Mouse (Mus musculus) layer of hippocampus, adult 11-12 months (tissue): ENCODE measurements around the gene Tmtc1.
A peak's percentile ranks its signal among the peaks of the same experiment; 100 is the strongest.

Experiments used
- DNase-seq: peaks from one replicate; pipeline ENCODE4 v3.0.0; 2022; ENCODE audit warnings: low spot score

Gene Tmtc1

DNA sequence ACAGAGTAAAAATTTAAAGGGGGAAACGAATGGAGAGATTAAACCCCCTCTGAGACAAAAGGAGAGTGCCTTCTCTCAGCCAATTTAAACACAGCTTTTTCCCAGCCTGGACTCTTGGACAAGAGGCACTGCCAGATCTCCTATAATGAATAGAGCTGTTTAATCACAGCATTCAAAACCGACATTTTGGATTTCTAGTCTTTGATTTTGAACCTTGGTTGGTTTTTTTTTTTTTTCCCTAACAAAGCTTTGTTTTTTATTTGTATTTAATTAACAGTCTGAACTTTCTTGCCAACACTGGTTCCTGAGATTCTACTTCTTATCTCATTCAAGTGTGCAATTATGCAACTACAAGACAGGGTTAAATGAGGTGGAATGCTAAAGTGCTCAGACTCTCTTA lies 133.2 kb downstream of the Tmtc1 start:
- DNase-seq, result no peak

DNA sequence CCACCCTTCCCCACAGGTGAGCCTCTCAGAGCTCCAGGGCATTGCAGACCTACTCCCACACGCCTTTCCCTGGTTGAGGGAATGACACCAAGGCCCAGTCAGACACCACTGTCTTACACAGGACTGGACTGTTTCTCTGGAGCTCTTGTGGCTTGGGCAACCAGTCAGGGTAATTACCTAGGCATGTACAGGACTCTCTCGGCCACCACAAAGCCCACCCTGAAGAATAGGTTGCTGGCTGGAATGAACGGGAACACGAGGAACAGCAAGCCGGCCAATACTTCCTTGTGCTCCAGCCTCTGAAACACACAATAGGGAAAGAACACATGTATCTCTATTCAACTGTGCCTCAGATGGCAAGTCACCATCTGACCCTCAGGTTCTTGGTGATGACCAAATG lies 138.4 kb downstream of the Tmtc1 start:
- DNase-seq, result no peak

- no peak for DNase-seq
Observed at GRCm38 (mm10) chr6:148305191-148305590, 139.0 kb downstream of the Tmtc1 start.

DNA sequence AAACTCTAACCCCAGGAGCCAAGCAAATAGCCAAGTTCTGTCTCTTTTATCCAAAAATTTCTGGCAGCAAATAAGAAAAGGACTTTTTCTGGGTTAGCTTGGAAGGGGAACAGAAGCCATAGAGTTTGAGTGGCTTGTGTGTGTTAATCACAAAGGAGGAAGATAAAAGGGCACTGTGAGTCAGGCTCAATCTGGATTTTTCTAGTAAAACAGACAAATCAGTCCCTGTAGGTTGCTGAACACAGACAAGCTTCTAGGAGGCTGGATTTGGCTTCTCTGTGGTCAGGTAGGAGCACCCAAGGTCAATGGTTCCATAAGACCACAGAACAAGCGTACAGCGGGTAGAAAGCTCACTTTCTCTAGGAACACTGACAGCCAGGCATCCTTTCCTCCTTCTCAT lies 141.9 kb downstream of the Tmtc1 start:
- DNase-seq, result no peak

GRCm38 (mm10) chr6:148297086-148297485 lies 147.1 kb downstream of the Tmtc1 start:
- DNase-seq, result no peak

DNA sequence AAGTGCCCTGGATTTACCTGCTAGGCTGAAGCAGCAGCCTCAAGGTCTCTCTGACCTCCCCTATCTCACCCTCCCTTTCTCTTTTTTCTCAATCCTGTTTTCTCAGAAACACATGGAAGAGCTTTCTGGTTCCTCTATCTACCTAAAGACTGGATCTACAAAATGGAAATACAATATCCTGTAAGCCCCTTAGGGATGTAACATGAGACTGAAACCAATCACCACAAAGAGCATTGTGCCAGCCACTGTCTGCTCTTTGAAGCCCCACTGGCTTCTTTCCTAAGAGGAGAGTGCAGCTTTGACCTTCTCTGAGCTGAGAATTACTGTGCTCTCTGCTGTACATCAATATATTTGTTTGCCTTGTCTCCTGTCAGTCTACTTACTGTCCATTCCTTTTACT lies 147.8 kb downstream of the Tmtc1 start:
- DNase-seq, result no peak

GRCm38 (mm10) chr6:148294506-148294905 lies 149.7 kb downstream of the Tmtc1 start:
- no peak for DNase-seq

- no peak for DNase-seq
Observed at GRCm38 (mm10) chr6:148290865-148291264, 153.3 kb downstream of the Tmtc1 start.

- no peak for DNase-seq
Observed at GRCm38 (mm10) chr6:148283224-148283881, 160.8 kb downstream of the Tmtc1 start.

DNA sequence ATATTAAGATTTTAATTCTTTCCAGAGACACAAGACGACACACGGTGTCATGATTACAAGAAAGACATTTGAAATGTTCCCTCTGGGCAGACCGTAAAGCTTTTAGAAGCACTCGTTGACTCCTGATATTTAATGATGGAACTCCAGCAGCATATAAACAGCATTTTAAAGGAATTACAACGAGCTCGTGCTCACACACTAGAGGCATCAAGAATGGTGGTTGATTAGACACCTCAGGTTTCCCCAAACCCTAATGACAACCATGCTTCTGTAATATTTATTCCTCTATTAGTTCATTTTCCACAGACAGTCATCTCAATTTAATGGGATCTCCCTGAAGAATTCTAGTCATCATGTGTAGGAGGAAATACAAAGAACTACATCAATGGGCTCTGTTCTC lies 164.9 kb downstream of the Tmtc1 start:
- no peak for DNase-seq

- DNase-seq, result no peak
Observed at GRCm38 (mm10) chr6:148276418-148276817, 167.8 kb downstream of the Tmtc1 start.

GRCm38 (mm10) chr6:148275046-148275445 lies 169.1 kb downstream of the Tmtc1 start:
- no peak for DNase-seq

- DNase-seq, result no peak
Observed at GRCm38 (mm10) chr6:148260729-148261101, 183.5 kb downstream of the Tmtc1 start.

DNA sequence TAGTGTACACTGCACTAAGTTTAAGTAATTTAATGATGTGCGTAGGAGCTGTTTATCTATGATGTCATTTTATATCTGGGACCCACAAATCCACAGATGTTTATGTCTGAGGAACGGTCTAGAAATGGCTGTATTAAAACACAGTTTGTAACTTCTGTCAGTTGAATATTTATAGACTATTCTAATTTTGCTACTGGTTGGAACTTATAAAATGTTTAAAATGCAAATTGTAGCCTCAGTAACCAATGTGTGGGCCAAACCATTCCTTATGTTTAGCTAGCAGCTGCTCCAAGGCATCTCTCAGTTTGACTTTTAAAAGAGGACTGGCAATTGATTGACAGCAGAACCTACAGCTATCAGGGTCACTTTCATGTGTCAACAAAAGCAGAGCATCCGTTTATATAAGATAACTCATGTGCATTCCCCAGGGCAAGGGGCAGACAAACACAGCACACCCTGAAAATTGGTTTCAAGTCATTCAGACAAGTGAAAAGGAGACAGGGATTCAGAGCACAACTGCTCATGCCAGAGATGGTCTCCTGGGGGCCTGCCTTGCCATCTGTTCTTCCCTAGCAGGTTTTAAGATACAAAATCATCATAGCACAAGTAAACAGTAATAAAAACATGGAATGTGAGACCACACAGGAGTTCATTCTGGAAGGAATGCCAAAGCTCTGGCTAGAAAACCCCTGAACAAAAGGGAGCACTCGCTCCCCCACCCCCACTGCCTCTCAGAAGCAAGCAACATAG lies 184.0 kb downstream of the Tmtc1 start:
- no peak for DNase-seq

- no peak for DNase-seq
Observed at GRCm38 (mm10) chr6:148259074-148259473, 185.1 kb downstream of the Tmtc1 start.

- DNase-seq, result no peak
Observed at GRCm38 (mm10) chr6:148257805-148258204, 186.4 kb downstream of the Tmtc1 start.

- no peak for DNase-seq
Observed at GRCm38 (mm10) chr6:148256109-148256508, 188.1 kb downstream of the Tmtc1 start.

DNA sequence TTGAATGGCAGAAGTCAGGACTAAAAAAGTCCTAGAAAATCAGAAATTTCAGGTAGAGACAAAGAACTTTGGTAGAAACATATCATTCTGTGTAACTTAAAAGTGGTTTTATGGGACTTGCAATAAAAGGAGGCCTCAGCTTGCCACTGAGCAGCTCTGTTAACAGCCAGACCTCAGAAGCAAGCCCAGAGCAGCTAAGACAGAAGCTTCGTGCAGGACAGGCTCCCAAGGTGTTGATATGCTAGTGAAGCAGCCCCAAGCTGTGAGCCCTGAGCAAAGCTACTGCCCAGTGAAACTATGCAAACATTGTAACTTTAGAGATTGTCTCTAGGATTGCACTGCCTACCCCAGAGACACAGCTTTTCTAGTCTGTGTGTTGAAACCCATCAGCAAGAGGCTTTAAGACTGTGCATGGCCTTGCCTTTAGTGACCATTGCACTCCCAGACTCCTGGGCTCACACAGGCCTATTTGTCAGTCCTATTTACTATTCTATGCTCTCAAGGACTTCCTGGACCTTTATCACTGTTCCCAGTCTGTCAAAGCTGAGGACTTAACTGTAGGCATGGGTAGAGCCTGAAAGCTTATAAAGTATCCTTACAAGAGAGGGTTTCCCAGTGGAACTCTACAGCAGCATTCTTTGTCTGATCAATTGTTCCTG lies 188.7 kb downstream of the Tmtc1 start:
- DNase-seq, result no peak

DNA sequence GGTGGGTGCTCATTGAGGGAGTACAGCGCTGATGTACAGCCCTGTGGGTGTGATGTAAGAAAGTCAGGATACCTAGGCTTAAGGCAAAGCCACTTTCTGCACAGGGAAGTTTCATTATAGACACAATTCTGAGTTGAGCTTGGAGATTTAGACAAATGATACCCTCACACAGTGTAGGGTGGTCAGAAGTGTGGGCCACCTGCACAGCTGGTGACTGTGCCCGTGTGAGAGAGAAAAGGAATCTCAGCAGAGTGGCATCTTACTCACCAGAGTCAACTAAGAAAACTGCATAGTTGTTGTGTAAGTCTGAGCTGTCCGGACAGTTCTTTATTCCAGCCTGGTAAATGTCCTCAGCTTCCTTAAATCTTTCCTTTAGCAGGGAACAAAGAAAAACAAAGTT lies 195.0 kb downstream of the Tmtc1 start:
- DNase-seq, result no peak

GRCm38 (mm10) chr6:148248625-148249024 lies 195.6 kb downstream of the Tmtc1 start:
- DNase-seq, result peak; percentile 70

DNA sequence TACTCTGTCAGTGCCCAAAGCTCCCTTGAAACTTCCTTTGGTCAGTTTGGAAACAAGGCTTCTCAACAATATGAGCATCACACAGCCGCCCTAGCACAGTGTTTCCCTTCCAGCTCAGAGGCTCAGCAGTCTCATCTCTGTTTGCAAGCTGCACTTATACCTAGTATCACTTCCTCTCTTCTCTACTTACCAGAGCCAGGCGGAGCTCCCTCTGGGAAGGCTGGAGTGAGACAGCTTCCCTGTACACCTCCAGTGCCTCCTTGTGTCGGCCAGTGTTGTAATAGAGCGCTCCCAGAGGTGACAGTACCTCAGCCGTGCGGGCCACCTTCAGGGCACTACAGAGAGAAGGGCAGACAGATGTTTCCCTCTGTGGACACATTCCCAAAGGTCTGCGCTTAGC lies 197.6 kb downstream of the Tmtc1 start:
- no peak for DNase-seq

GRCm38 (mm10) chr6:148244836-148245235 lies 199.4 kb downstream of the Tmtc1 start:
- no peak for DNase-seq

GRCm38 (mm10) chr6:148242304-148242703 lies 201.9 kb downstream of the Tmtc1 start:
- DNase-seq, result no peak
